Mouse (Mus musculus) cortical plate, adult 2 months (tissue): ENCODE results near the gene Spint1.

Experiments used
- CTCF ChIP-seq: fragments of 200-500 bp; IDR thresholded peaks from 2 replicates; pipeline ENCODE4 v1.5.1; 2011; ENCODE audit warnings: mild to moderate bottlenecking, control low read depth, low read length; ENCODE audit not compliant: insufficient read depth; ENCODE audit errors: extremely low read depth
- POLR2A ChIP-seq: fragments of 200-500 bp; IDR thresholded peaks from 2 replicates; pipeline ENCODE4 v1.6.1; 2011; ENCODE audit warnings: mild to moderate bottlenecking, low read length, control low read depth; ENCODE audit not compliant: insufficient read depth; ENCODE audit errors: extremely low read depth

DNA sequence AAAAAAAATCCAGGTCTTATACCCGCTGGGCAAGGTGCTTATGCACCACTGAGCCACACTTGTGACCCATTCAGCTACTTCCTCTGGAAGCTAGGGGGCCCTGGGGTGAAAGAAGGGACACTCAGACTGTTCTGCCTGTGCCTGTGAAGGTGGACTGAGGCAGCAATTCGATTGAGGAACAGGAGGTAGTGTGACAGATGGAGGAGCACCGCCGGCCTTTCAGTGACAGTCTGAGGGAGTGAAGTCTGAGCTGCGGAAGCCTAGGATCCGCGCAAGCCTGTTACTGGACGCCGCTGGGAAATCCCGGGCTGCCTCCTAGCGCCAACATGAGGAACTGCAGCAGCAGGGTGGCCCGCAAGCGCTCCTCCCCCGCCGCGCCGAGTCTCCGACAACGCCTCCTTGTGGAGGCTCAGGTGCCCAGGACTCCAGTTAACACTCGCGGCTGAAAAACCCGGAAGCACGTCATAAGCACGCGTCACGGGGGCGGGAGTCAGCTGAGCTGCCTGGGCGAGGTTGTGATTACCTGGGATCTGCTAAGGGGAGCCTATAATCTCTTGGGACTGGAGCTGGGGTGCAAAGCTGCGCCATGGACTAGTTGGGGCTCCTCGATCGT is 51.2 kb downstream of the Spint1 start, which contains the start of gene Vps18:
- TF ChIP-seq POLR2A: peak; percentile 66; the same call in 1 of the 2 replicates
- TF ChIP-seq CTCF: peak; percentile 91
